Mouse (Mus musculus) bone marrow macrophage, adult 2 months (primary cell): Measurements from ENCODE around the gene Nav2.

Experiments used
- CTCF ChIP-seq: IDR thresholded peaks from 2 replicates; pipeline ENCODE4 v1.5.1; 2012; ENCODE audit warnings: low read depth, mild to moderate bottlenecking, low read length, moderate library complexity
- POLR2A ChIP-seq: IDR thresholded peaks from 2 replicates; pipeline ENCODE4 v1.6.1; 2012; ENCODE audit warnings: mild to moderate bottlenecking, low read depth, low read length, borderline replicate concordance

GRCm38 (mm10) chr7:49558895-49559294, 650.4 kb downstream of the Nav2 start:
- TF ChIP-seq CTCF (no peak), POLR2A (no peak)
